Mouse (Mus musculus) olfactory bulb, adult 2 months (tissue): ENCODE measurements around the gene Fth1. TPM values are rescaled to one million over a fixed set of nuclear protein-coding genes. Genes with fewer than 3 reads are reported as not detected.
A peak's percentile ranks its signal among the peaks of the same experiment; 100 is the strongest.

Experiments
- H3K27ac ChIP-seq: fragments of 200-500 bp; 2 replicates; pipeline ENCODE4 v1.5.1; 2012; ENCODE audit warnings: low read depth, low read length; ENCODE audit not compliant: insufficient read depth
- H3K4me1 ChIP-seq: fragments of 200-500 bp; 2 replicates; pipeline ENCODE4 v1.6.1; 2012; ENCODE audit warnings: low read length; ENCODE audit not compliant: control insufficient read depth, insufficient read depth
- H3K4me3 ChIP-seq: fragments of 200-500 bp; 2 replicates; pipeline ENCODE4 v1.5.1; 2012; ENCODE audit warnings: mild to moderate bottlenecking, low read depth, low read length, moderate library complexity; ENCODE audit not compliant: insufficient read depth
- CTCF ChIP-seq: fragments of 200-500 bp; IDR thresholded peaks from 2 replicates; pipeline ENCODE4 v1.5.1; 2012; ENCODE audit warnings: low read depth, mild to moderate bottlenecking, low read length, moderate library complexity; ENCODE audit not compliant: insufficient read depth
- POLR2A ChIP-seq: fragments of 200-500 bp; IDR thresholded peaks from 2 replicates; pipeline ENCODE4 v1.6.1; 2012; ENCODE audit warnings: mild to moderate bottlenecking, low read depth, low read length, moderate library complexity; ENCODE audit not compliant: insufficient read depth
- WGBS: fragments of 180-500 bp; shearing (Covaris S2); methylation state at CpG from one replicate; pipeline ENCODE4 v1.1.7; 2018; 5-methylcytosine and 5-hydroxymethylcytosine counted together
- polyA plus RNA-seq: library from polyadenylated mRNA; stranded (reverse); fragments of >200 nt; gene quantifications from 2 replicates; pipeline ENCODE4 v1.2.4, GENCODE M21; 2012; ENCODE audit warnings: low replicate concordance; ENCODE audit not compliant: missing spikeins, insufficient read depth, insufficient read length

Gene Fth1
- polyA plus RNA-seq, 1 experiment = 1,416 TPM

- Histone ChIP-seq H3K27ac (no peak overlapping the region), H3K4me3 (no peak overlapping the region), H3K4me1 (peaks cover 6% of the 10 kb centered on the region)
- TF ChIP-seq CTCF (no peak), POLR2A (no peak)
- WGBS = 69% methylated on average over 6 of the region's 6 CpGs
Observed at GRCm38 (mm10) chr19:9987192-9987591, 6.8 kb downstream of the Fth1 start.

DNA sequence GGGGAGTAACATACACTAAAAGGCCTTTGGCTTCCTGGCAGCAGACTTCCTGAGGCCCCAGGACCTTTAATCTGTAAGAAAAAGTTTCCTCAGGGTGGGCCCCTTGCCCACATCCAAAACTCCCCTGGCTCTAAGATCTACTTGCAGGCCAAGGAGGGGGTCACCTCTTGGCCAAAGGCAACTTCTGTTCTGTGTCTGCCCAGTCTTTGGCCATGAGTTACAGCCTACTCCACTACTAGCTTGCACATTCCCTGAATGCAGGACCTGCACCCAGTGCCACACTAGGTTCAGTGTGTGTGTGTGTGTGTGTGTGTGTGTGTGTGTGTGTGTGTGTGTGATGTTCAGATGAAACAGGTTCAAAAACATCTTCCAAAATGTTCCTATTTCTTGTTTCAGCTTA is 7.2 kb downstream of the Fth1 start:
- TF ChIP-seq POLR2A (no peak), CTCF (no peak)
- peaks cover 6% of the 10 kb centered on the region for H3K4me1 ChIP-seq
- H3K4me3 ChIP-seq = no peak overlapping the region
- H3K27ac ChIP-seq = no peak overlapping the region

DNA sequence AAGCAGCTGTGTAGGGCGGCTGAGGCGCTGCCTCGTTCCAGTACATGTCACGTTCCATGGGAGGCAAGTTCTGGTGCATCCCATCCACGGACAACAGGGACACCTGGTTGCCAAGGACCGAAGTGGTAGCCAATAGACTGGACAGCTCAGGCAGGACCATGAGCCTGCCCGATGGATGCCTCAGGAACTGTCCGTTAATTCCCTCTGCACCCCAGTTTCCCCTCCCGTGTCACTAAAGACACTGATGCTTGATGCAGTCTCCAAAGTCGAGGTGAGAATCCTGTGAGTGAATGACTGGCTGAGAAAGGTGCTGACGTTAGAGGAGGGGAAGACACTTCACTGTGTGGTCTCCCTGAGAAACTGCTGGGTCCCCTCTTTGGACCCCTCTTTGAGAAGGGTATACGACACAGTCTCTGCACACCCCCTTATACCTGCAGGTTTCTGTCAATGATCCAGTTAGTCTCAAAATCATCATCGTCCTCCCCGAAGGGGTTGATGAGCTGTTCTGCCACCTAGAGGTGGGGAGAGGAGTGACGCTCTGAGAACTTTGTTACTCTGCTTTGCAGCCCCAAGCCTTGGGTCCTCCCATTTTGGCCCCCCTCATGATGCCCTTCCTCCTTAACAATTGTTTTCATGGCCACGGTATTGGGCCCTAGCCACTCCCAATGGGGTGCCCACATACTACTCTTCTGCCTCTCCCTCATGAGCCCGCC is 8.9 kb downstream of the Fth1 start:
- no peak overlapping the region for H3K4me3 ChIP-seq
- TF ChIP-seq CTCF = no peak
- no peak for TF ChIP-seq POLR2A
- 63% methylated on average over 17 of the region's 17 CpGs for WGBS
- no peak overlapping the region for H3K27ac ChIP-seq
- H3K4me1 ChIP-seq = peaks cover 7% of the 10 kb centered on the region

DNA sequence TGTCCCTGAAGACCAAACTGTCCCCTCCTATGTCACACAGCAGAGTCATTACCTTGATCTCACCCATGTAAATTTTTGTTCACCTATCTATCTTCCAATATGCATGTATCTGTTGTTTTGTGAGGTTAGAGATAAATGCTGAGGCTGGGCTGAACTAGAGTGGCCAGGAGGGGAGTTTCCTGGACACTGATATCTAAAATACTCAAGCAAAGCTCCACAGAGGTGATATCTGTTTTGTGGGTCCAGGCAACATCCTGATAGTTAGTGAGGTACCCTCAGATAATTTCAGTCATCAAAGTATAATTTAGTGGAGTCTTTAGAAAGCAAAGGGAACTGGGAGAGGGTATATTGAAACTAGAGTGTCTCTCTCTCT is 9.5 kb downstream of the Fth1 start:
- H3K4me1 ChIP-seq = 0 out of 2 replicates have a peak, but pooled peaks cover 5% of the 10 kb centered on the region
- H3K4me3 ChIP-seq = no peak overlapping the region
- no peak for TF ChIP-seq POLR2A
- no peak for TF ChIP-seq CTCF
- no peak overlapping the region for H3K27ac ChIP-seq

DNA sequence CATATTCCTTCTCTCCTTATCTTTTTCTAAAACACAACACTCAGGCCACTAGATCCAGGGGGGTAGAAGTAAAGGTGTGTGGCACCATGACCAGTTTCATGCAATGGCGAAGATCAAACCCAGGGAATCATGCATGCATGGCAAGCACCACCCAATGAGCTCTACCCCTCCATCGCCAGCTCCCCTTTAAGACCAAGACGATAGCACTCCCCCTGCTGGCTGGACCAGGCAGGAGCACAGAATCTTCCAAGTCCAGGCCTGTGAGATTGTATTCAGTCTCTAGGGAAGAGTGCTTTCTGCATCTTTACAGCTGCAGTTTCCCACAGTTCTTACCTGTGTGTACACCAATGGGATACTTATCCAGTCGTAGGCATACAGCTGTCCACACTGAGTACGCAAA is 10.9 kb downstream of the Fth1 start:
- 23% methylated on average over 5 of the region's 5 CpGs for WGBS
- H3K4me3 ChIP-seq = no peak overlapping the region
- no peak overlapping the region for H3K27ac ChIP-seq
- 0 out of 2 replicates have a peak, but pooled peaks cover 5% of the 10 kb centered on the region for H3K4me1 ChIP-seq
- TF ChIP-seq POLR2A (no peak), CTCF (peak; percentile 83)

GRCm38 (mm10) chr19:9992011-9992958 is 11.9 kb downstream of the Fth1 start:
- Histone ChIP-seq H3K4me1 (0 out of 2 replicates have a peak, but pooled peaks cover 5% of the 10 kb centered on the region), H3K27ac (no peak overlapping the region), H3K4me3 (no peak overlapping the region)
- TF ChIP-seq POLR2A (no peak), CTCF (no peak)
- WGBS = 66% methylated on average over 26 of the region's 26 CpGs

GRCm38 (mm10) chr19:9993036-9993656 is 12.7 kb downstream of the Fth1 start:
- no peak for TF ChIP-seq POLR2A
- peak; percentile 58; the same call in 1 of the 2 replicates for TF ChIP-seq CTCF
- H3K4me3 ChIP-seq = no peak overlapping the region
- H3K27ac ChIP-seq = no peak overlapping the region
- 0 out of 2 replicates have a peak, but pooled peaks cover 5% of the 10 kb centered on the region for H3K4me1 ChIP-seq
- WGBS = 11% methylated on average over 17 of the region's 17 CpGs

DNA sequence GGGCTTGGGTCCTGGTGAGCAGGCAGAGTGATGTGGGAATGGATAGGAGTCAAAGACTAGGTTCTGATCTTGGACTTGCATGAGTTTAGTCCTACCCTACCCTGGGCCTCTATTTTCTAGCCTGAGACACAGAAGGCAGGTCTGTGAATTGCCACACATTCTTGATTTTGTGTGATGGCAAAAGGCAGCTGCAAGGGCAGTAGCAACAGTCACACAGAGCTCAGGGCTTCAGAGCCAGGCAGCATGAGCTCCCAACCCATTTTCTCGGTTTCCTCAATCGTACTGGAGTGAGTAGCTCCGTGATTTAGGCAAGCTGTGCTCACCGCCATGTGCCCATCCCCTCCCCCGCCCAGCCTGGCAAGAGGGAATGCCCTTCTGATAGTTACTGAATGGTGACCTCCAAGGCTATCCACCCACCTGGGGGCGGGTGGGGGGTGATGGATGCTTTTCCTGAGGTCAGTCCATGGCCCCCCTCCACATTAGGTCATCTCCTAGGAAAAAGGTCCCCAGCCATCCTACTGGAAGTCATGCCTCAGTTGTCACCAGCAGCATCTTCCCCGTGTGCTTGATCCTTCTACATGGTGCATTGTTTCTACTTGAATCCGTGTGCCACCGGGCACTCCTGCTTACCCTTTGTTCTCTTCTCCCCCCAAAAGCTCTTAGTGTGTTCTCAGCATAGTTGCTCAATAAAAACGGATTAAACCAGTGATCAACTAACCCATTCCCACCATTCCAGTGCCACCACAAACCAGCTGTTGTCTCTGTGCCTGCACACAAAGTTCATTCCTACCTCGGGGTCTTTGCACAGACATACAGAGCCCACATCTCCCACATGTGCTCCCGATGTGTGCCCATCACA is 17.0 kb downstream of the Fth1 start:
- Histone ChIP-seq H3K4me1 (0 out of 2 replicates have a peak, but pooled peaks cover 5% of the 10 kb centered on the region), H3K27ac (no peak overlapping the region), H3K4me3 (no peak overlapping the region)
- WGBS = 80% methylated on average over 12 of the region's 12 CpGs
- TF ChIP-seq POLR2A = no peak
- TF ChIP-seq CTCF = no peak
